Mouse (Mus musculus) lung, postnatal 10 days (tissue): Measurements from ENCODE around the gene Clcn1.
A peak's percentile ranks its signal among the peaks of the same experiment; 100 is the strongest.

Experiments
- DNase-seq: peaks from one replicate; pipeline ENCODE4 v3.0.0; 2021

The Clcn1 gene

DNA sequence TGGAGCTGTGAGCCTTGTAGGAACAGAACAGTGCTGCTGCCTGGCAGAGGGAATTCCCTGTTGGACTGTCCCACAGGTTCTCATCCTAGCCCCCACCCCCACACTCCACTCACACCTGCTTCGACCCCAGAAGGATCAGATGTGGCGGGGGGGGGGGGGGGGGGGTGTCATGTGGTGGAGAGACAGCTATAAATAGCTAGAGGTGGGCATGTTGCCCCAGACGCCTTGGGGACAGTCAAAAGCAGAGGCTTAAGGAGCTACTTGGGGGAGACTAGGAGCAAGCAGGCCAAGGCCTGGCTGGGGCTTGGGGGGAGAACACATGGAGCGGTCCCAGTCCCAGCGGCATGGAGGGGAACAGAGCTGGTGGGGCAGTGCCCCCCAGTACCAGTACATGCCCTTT lies at the start of gene Clcn1:
Clcn1 (plus strand) TSS at position 238 of the 400 bp plus-strand sequence.
- no peak for DNase-seq

DNA sequence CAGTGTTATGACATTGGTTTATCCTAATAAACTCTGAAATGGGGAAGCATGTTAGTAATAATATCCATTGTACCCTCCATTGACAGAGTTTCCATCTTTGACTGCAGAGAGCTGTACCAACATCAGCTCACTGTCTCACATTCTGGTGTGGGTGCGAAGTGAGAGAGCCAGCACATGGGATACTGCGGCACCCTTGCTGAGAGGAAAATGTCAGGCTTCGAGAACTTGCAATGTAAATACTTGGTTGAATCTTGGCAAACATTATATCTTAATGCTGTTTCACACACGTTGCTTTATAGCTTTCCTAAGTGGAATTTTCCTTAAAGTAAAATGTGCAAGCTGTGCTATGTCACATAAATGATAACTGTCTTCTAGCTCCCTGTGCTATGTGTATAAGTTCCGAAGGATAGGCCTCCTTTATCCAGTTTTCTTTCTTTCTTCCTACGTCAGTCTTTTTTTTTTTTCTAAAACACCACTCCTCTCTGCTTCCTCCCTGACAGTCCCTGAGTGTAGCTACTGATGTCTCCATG lies 49.1 kb upstream of the Clcn1 start:
- no peak for DNase-seq

DNA sequence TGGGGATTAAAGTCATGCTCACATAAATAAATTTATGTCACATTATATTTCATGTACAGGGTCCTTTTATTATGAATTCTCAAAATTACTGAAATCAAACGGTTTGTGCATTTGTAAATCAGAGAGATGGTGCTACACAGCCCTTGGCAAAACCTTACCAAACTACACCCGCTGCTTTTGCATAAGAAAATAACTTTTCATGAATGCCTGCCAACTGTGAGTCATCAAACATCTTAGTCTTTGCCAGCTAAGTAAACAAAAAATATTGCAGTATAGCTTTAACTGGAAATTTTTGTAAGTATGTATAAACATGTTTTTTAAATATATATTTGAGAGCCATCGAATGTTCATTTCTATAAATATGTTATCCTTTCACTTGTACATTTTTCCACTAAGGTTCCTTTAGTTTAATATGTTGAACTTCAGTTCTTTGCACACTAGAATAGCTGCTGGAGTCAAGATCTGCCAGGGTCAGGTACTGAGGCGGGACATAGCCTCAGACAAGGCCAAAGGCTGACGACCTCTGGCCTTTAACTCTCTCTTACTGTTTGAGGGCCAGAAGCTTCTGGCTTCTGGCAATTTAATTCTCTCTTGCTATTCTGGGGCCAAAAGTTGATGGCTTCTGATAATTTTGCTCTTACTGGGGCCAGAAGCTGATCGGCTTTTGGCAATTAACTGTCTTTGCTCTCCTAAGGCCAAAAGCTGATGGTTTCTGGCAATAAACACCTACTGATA lies 45.0 kb upstream of the Clcn1 start:
- peak; percentile 64 for DNase-seq

DNA sequence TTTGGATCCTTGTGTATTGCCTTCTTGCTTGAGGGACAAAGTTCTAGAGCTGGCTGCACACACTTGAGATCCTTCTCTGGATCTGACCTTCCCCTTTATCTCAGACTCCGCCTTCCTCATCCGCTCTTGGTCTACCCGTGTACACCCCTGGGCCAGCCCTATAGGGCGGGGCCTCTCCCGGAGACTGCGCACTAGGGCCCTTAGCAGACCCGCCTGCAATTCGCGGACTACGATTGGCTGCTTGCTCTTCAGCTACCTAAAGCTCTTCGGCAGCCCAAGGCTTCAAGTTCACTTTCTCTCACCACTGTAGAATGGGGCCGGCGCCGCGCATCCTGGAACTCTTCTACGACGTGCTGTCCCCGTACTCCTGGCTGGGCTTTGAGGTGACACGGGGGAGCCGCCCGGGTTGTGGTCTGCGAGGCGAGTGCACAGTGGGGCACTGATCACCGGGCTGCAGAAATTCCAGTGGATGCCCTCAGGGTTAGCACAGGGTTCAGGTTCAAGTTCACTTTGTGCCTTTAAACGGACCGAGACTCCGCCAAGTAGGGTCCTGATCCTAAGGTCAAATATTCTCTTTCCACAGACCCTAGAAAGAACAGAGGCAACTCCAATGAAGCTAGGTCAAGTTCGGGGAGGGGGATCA lies 40.7 kb upstream of the Clcn1 start, which contains the start of gene Gstk1:
Gstk1 (plus strand) TSS at position 225 of the 643 bp plus-strand sequence.
- peak; percentile 94 for DNase-seq

DNA sequence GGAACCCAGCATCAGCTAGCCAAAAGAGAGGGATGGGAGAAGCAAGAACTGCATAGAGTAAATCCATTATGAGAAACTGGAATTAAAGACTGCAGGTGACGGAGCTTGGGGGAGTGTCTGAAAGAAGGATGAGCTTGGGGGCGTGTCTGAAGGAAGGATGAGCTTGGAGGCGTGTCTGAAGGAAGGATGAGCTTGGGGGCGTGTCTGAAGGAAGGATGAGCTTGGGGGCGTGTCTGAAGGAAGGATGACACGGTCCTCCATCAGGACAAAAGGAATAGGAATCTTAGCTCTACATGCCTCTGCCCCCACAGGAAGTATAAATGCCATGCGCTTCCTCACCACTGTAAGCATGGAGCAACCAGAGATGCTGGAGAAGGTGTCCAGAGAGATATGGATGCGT lies 39.3 kb upstream of the Clcn1 start:
- DNase-seq, result peak; percentile 82

DNA sequence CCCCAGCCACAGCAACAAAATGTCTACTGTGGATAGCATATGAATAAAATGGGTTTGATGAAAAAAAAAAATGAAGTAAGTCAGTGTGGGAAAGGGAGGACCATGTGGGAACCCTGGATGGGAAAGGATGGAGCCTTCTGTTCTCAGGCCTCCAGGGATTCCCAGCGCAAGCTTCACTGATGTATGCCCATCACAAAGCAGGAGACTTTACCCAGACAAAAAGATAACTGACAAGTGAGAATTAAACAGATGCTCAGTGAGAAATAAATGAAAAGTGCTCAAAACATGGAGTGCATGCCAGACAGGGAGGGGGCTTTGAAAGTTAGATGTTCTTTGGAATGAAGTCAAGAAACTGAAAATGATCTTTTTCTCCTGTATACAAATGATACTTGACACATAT lies 38.5 kb upstream of the Clcn1 start:
- no peak for DNase-seq

DNA sequence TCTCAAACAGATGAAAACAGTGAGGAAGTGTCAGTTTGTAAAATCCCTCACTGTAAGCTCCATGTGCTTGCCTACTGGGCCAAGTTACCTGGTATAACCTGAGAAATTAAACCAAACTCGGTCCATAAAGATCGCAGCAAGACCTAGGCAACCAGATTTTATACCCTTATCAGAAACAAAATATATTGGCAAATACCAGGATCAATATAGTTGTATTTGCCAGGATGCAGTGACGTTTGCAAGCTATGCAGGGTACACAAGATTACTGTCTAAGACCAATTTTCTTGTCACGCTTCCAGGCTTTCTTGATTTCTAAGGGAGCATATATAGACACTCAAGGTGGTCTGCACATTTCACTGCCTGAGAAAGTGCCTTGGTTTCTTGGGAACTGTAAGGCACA lies 34.7 kb upstream of the Clcn1 start:
- DNase-seq, result no peak

DNA sequence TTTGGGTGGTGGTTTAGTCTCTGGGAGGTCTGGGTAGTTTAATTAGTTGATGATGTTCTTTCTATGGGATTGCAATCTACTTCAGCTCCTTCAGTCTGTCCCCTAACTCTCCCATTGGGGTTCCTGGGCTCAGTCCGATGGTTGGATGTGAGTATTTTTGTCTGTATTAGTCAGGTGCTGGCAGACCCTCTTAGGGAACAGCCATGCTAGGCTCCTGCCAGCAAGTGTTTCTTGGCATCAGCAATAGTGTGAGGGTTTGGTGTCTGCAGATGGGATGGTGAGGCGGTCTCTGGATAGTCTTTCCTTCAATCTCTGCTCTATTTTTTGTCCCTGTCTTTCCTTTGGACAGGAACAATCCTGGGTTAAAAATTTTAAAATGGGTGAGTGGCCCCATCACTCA lies 33.4 kb upstream of the Clcn1 start:
- no peak for DNase-seq

DNA sequence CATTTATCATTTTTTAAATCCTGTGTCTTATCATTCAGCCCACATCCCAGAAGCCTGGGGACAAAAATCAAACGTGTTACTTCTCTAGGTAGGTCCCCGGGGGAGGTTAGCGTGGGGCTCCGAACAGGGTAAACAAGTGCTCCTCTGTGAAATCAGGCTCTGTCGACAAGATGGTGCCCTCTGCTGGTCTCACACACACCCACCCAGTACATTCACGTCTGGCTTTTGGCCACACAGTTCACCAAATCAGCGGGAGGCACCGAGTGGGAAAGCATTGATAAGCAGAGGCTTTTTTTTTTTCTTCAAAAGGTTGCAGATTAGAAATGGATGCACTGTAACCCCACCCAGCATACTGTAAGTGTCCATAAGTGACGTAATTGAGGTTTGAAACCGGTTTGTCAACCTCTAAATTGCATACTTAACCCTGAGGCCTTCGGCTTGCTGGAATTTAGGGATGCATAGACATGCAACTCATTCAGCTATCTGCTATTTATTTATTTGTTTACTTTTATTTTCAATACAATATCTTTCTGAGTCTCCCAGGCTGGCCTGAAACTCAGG lies 29.1 kb upstream of the Clcn1 start:
- peak; percentile 78 for DNase-seq

DNA sequence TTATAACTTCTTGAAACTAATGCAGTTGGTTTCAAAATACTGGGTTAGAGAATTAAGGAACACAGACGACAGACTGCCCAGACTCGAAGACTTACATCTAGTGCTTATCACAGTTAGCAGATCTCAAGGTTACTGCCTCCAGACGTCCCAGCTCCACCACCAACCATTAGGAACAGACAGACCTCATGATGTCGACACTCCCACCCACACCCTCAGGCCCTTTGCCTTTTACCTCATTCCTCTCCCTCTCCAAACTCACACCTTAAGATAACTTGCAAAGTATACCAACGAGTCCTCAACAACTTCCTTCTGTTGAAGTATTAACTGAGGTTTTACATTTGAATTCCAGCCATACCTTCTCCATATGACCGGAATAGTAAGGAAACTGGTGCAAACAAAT lies 26.1 kb upstream of the Clcn1 start:
- peak; percentile 49 for DNase-seq

DNA sequence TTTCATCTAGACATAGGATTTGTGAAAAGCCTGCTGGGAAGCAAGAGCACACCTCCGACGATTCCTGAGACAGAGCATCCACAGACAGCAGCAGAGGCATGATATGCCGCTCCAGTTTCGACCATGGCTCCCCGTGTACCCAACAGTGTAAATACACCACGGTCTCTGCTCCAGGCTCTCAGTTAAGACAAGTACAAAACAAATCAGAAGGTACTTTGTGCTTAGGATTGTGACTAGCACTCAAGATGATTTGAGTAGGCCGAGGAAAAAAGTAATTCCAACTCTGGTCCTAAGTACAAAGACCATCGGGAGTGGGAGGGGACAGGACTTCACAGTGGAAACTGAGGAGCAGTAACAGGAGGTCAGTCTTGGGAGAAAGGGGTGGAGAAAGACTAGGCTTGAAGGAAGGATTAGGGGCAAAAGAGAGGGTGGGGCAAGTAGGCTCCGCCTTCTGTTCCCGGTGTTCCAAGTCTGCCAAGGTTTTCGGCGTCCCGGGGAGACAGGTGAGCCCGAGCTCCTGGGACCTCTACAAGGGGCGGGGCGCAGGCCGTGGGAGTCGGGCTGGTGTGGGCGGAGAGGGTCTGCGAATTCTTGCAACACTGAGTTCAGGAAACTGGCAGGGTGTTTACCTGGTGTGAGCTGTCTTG lies 24.8 kb upstream of the Clcn1 start, which contains the start of gene Tmem139:
Tmem139 (plus strand) TSS at position 447 of the 647 bp plus-strand sequence.
- DNase-seq, result peak; percentile 78

DNA sequence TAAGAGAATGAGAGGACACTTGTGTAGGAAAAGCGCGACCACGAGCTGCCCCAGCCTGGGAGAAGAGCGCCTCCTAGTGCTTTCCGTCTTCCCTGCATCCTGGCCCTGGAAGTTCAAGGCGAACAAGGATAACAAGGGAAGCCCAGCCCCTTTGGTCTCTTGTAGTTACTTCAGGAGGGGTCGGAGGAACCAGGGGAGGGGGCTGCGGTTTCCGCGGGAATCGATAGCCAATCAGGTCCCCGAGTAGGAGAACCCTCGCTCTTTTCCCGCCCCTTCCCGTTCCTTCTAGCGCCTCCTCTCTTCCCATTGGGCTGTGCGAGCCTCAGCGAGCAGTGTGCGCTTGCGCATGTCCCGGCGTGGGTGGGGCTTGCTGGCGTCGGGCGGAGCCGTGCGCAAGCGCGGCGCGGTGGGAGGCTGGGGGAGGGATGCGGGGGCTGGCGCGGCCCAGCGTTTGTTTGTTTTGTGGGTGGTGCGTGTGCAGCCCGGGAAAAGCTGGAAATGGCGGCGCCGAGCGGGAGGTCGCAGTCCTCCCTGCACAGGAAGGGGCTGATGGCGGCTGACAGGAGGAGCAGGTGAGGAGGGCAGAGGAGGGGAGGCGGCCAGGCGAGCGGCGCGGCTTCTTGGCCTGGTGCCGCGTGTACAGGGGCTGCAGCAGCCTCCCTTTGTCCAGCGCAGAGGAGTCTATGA lies 21.7 kb upstream of the Clcn1 start, which contains the start of gene Casp2:
Casp2 (plus strand) TSS at position 360 of the 687 bp plus-strand sequence.
- DNase-seq, result peak; percentile 99

DNA sequence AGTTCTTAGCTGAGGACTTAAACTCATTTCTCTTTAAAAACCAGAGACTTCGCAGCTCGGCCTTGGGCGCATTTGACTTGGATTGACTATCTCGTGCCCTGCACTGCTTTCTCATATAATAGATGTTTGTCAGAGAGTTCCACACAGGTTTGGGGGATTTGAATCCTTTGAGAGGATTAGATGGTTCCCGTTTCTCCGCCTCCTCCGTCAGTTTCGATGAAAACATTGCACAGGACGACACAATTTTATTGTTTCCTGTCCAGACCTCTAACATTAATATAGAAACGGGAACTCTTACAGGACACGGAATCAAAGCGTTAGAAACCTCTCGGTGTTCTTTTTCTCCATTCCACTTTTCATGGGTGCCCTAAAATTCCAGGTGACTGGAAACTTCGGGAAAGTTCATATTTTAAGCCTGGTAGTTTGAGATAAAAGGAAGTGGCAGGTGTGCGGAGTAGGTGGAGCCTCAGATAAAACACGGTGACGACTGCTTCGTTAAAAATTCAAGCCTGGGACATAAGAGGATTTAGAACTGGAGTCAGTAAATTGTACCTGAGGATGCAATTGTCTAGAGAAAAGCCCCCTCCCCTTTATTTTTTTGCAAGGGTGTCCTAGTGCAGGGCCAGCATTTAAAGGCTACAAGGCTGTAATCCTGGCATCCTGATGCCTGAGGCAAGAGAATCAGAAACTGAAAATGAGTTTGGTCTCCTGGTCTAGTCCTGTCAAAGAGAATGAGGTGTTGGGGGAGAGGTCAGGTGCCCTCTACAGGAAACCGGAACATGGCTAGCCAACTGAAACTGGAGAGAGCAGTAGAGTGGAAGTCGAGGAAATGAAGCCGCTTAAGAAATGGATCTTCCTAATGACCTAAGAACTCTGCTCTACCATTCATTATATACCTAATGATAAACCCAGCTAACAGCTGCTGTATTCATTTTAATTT lies 20.8 kb upstream of the Clcn1 start:
- peak; percentile 10 for DNase-seq

DNA sequence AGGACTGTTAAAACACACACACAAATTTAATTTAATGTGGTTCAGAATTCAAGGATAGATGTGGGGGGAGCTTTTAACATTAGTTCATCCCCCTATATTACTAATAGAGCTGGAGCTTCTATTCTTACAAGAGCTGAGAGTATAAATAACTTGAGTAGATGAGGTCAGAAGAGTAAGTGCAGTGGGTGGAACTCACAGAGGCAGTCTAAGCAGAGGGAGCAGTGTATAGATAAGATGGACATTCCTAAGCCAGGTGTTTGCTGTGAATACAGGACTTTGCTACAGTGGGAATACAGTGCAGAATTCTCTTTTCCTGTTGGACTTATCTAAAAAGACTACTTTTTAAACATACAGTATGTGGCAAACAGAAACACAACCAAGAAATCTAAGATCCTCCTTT lies 15.7 kb upstream of the Clcn1 start:
- no peak for DNase-seq

DNA sequence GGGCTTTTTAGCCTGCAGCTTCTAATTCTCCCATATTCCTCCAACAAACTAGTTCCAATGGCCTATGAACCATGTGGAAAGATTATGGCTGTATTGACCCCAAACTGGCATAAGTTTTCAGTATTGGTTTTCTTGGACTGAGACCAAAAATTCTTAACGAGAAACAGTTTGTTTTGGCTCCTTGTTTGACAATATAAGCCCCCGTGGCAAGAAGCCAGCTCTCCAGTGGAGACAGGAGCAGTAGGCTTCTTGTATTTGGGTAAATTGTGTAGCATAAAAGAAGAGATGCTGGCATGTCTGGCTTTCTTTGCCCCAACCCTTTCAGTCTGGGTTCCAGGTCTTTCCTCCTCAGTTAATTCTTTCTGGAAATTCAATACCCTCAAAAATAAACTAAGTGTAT lies 10.3 kb upstream of the Clcn1 start:
- DNase-seq, result no peak

DNA sequence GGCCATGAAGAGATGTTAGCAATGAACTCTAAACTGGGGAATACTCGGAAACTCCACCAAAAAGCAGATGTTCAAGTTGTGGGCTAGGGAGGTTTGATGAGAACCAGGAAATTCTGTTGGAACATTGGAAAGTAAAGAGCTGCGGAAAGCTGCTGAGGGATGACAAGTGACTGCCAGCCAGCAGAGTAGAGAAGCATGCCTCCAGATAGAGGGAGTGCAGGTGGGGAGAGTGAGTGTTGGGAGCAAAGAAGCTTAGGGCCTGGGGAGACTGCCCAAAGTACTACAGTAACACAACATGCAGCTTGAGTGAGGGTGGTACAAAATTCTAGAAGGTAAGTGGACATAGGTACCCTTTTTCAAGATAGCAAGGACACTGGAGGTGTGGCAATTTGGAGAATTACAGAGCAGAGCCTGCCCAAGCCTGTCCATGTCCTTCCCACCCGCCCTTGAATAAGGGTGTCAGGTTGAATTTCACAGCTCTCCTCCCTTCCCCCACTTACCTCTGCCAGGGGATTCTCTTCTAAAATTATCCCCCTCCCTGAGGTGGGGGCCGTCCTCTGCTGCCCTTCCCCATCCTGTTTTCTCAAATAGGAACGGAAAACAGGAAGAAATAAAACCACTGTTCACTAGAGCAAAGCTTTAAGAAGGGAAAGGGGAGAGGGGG lies 3.5 kb upstream of the Clcn1 start:
- no peak for DNase-seq

DNA sequence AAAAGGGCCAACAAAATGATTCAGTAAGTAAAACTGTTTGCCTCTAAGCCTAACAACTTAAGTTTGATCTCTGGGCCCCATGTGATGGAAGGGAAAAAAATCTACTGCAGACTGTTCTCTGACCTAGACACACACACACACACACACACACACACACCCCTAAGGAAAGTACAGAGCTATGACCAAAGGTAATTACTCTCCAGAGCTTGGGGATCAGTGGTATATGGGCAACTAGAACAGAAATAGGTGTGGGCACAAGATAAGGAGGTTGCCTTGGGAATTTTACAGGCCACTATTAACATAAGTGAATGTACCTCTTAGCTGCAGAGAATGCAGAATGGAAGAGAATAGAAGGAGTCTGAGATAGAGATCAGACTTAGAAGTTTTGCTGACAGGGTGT lies 1.1 kb downstream of the Clcn1 start:
- no peak for DNase-seq

DNA sequence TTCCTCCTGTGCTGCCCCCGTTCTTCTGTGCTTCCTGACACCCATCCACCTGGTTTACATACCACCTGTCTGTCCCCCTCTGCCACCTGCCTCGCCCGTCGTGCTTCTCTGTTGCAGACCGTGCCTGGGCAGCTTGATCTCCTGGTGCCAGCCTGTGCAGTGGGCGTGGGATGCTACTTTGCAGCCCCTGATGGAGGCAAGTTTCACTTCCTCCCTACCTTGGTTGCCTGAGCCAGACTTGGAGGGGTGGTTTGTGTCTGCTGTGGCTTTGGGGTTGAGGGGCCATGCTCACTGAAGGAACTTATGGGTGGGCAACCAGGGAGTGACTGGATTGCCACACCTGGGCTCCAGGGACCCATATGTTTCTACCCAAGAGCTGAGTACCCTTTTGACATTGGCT lies 6.8 kb downstream of the Clcn1 start:
- DNase-seq, result no peak

DNA sequence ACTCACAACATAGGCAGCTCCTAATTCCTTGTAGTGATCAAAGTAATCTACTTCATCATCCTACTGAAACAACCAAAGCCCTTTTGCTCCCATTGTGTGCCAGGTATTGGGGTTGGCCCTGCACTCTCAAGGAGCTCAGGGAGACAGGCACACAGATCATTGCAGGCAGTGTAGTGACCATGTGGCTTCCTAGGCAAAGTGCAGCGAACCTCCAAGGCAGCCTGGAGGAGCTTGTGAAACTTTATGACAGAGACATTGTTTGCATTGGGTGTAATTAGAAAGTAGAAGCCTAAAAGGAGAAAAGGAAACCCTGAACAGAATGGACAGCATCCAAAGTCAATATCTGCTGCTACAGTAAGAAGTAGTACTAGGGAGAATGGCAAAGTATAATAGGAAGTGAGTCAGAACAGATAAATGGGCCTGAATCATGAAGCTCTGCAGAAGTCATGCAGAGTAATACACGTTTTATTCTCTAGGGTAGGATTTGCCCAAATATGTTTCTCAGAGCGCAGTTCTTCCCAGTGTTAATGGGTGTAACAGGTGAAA lies 9.1 kb downstream of the Clcn1 start:
- no peak for DNase-seq

DNA sequence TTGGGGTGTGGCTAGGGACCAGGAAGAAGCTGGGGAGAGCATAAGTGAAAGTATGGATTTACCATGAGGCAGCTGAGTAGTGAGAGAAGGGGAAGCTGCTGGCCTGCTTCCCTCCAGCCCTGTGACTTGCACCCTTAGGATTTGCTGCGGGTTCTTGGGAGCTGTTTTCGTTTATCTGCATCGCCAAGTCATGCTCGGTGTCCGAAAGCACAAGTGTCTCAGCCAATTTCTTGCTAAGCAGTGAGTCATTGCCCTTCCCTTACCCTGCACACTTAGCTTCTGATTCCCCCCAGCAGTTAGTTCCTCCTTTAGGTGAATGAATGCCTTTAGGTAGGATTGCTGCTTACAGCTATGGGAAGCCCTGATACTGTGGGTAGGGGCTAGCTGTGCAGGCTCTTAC lies 12.9 kb downstream of the Clcn1 start:
- no peak for DNase-seq
